Mouse (Mus musculus): Measurements from ENCODE around the gene Gm20388.

GRCm38 (mm10) chr8:120833196-120833595 lies 922.6 kb downstream of the Gm20388 start:
- no peak for TF ChIP-seq CTCF (IDR thresholded peaks at IDR 0.05; ENCODE audit: low read depth)
- TF ChIP-seq EP300 (IDR thresholded peaks at IDR 0.05; ENCODE audit: low read depth): no peak
